Mouse (Mus musculus) spleen, adult 2 months (tissue): ENCODE measurements around the gene Sarnp.
A peak's percentile ranks its signal among the peaks of the same experiment; 100 is the strongest.

Experiments
- CTCF ChIP-seq: fragments of 200-500 bp; IDR thresholded peaks from 2 replicates; pipeline ENCODE4 v1.5.1; 2011; ENCODE audit warnings: mild to moderate bottlenecking, inconsistent platforms; ENCODE audit not compliant: insufficient read depth, insufficient read length, insufficient replicate concordance; ENCODE audit errors: extremely low read depth
- POLR2A ChIP-seq: fragments of 200-500 bp; IDR thresholded peaks from 2 replicates; pipeline ENCODE4 v1.6.1; 2011; ENCODE audit warnings: low read depth, low read length, inconsistent platforms

DNA sequence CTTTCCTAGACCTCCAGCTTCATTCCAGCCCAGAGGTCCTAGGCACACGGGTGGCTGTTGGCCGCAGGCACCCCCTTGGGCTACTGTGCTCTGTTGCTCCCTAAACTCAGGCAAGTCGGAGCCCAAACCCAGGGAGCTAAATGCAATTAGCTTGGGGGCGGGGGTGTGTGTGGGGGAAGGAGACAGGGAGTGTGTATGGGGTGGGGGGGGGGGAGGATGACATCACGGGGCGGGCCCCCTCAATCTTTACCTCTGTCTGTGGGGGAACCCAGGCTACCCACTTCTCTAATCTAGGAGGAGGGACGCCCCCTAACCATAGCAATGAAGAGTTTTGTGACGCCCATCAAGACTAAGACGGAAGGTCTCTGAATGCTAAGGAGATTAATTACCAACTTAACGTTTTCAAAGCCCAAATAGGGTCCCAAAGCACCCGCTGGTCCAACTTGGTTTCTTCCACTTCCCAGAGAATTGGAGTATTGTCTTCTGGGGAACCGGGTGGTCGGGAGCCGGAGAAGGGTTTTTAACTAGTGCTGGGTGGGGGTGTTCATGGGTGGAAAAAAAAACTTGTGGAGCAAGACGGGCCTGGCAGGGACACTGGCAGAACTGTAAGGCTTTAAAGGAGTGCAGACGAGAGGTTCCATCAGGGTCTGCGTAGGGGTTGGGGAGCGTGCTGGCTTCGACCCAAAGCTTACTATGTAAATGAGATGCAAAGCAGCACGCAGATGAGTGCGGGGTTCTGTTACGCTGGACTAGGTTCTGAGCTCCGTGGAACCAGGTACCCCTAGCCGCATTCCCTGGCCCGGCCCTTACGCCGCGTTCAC is 12.7 kb upstream of the Sarnp start, which contains the start of gene Tmem198b:
- TF ChIP-seq POLR2A, result 0 out of 2 replicates have a peak, but pooled peaks have one; percentile 6
- TF ChIP-seq CTCF, result no peak
